Mouse (Mus musculus) fat pad, adult 2 months (tissue): ENCODE measurements around the gene Rtel1.

Experiments used
- DNase-seq: peaks from one replicate; pipeline ENCODE4 v3.0.0-alpha.2; 2011; ENCODE audit warnings: low read depth, low spot score; ENCODE audit errors: extremely low read depth

Gene Rtel1

GRCm38 (mm10) chr2:181386663-181387210 lies 67.2 kb downstream of the Rtel1 start:
- no peak for DNase-seq

- no peak for DNase-seq
Observed at GRCm38 (mm10) chr2:181390136-181390870, 70.8 kb downstream of the Rtel1 start.

- DNase-seq, result no peak
Observed at GRCm38 (mm10) chr2:181391022-181391421, 71.5 kb downstream of the Rtel1 start.

GRCm38 (mm10) chr2:181391541-181391940 lies 72.0 kb downstream of the Rtel1 start:
- no peak for DNase-seq

- no peak for DNase-seq
Observed at GRCm38 (mm10) chr2:181392600-181393213, 73.2 kb downstream of the Rtel1 start.

GRCm38 (mm10) chr2:181394086-181394485 lies 74.5 kb downstream of the Rtel1 start:
- DNase-seq, result no peak

GRCm38 (mm10) chr2:181397207-181397761 lies 77.7 kb downstream of the Rtel1 start:
- no peak for DNase-seq

GRCm38 (mm10) chr2:181401497-181401896 lies 82.0 kb downstream of the Rtel1 start:
- no peak for DNase-seq

- DNase-seq, result no peak
Observed at GRCm38 (mm10) chr2:181403722-181404121, 84.2 kb downstream of the Rtel1 start.
